Mouse (Mus musculus) E14TG2a.4 (cell line): Measurements from ENCODE around the gene Klhl32.

ENCODE experiments used
- H3K27me3 ChIP-seq: 2 replicates; pipeline ENCODE4 v1.6.1; 2014; ENCODE audit warnings: low read length, control low read depth; ENCODE audit not compliant: insufficient read depth
- H3K36me3 ChIP-seq: 2 replicates; pipeline ENCODE4 v1.6.1; 2014; ENCODE audit warnings: low read length, control low read depth; ENCODE audit not compliant: insufficient read depth
- H3K4me1 ChIP-seq: replicated peaks from 2 replicates; pipeline ENCODE4 v1.6.1; 2014; ENCODE audit warnings: low read depth, low read length, control low read depth
- H3K4me3 ChIP-seq: replicated peaks from 2 replicates; pipeline ENCODE4 v1.5.1; 2014; ENCODE audit warnings: mild to moderate bottlenecking, low read length
- H3K9me3 ChIP-seq: 2 replicates; pipeline ENCODE4 v1.6.1; 2014; ENCODE audit warnings: low read length, control low read depth
- CTCF ChIP-seq: conservative IDR thresholded peaks from 2 replicates; pipeline ENCODE4 v1.5.1; 2014; ENCODE audit warnings: low read length
- NANOG ChIP-seq: IDR thresholded peaks from 2 replicates; pipeline ENCODE4 v1.6.1; 2014; ENCODE audit warnings: borderline replicate concordance, low read length, mixed read lengths
- POU5F1 ChIP-seq: IDR thresholded peaks from 2 replicates; pipeline ENCODE4 v1.6.1; 2014; ENCODE audit warnings: low read length, borderline replicate concordance

Klhl32 gene

DNA sequence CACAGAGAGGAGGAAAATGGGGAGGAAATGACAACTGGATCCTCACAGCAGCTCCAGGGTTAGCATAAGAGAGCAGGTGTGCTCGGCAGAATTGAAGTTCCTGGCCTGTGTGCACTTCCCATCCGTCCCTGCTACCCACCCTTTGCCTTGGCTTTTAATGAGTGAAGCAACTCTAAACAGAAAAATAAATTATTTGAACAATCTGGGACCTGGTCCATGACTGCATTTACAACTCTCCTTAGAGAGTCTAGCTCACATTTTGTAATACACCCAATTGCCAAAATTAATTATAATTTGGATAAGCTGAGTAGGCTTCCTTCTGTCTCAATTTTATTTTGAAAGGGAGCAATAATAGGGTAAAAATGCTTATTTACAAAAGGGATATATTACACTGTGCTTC lies 49.6 kb downstream of the Klhl32 start:
- H3K4me3 ChIP-seq, result no peak overlapping the region
- H3K27me3 ChIP-seq, result no peaks in the 10 kb centered on the region
- no peaks in the 10 kb centered on the region for H3K36me3 ChIP-seq
- no peaks in the 10 kb centered on the region for H3K9me3 ChIP-seq
- no peaks in the 10 kb centered on the region for H3K4me1 ChIP-seq
- TF ChIP-seq CTCF (no peak), NANOG (no peak)

DNA sequence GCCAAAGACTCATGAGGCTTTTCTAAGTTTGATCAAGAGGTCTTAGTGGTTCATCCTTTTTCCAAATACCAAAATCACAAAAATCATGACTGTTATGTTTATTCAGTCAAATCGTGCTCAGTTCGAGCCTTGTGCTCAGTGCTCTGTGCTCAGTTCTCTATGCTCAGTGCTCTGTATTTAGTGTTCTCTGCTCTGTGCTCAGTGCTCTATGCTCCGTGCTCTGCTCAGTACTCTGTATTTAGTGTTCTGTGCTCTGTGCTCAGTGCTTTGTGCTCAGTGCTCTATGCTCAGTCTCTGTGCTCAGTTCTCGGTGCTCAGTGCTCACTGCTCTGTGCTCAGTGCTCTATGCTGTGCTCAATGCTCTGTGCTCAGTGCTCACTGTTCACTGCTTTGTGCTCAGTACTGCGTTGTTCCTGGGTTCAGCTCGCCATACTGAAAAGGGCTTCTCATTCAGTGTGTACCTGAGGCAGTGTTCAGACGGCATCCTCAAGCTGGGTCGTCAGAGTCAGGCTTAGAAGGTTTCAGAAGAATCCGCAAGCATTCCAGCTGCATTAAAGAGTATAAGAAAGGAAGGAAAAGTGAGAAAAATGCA lies 50.5 kb downstream of the Klhl32 start:
- no peak for TF ChIP-seq NANOG
- TF ChIP-seq CTCF, result no peak
- no peak for TF ChIP-seq POU5F1
- H3K27me3 ChIP-seq, result no peaks in the 10 kb centered on the region
- no peak overlapping the region for H3K4me3 ChIP-seq
- no peaks in the 10 kb centered on the region for H3K36me3 ChIP-seq
- H3K9me3 ChIP-seq, result no peaks in the 10 kb centered on the region
- no peaks in the 10 kb centered on the region for H3K4me1 ChIP-seq

DNA sequence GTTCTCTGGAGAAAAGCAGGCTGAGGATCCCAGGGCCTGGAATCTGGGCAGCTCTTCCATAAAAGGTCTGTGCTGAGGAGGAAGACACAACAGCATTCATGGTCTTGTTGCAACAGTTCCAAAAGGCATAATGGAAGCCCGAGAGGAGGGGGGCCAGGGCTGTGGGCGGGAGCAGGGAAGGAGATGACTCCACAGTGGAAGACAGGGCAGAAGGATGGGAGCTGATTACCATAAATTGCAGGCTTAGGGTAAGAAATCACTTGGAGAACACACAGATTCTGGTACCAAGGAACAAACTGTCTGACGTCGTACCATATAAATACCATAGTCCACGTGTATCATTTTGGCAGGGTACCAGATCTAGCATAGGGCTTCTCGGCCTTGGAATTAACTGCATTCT lies 51.9 kb downstream of the Klhl32 start:
- no peaks in the 10 kb centered on the region for H3K27me3 ChIP-seq

DNA sequence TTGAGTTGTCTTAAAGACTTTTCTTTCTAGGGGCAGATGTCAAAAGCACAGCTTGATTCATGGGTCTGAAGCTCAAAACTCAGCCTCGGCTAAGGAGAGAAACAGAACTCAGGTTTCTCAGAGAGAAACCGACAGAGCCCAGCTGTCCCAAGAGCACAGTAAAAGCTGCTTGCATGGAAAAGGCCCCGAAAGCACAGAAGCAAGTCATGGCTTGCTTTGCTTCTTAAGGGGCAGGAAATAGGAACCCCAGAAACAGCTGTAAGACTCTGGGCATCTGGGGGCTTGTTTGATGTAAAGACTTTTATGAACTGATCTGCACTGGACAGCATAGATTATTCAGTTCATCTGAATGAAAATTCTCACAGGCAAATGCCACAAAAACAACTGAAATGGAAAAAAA lies 53.1 kb downstream of the Klhl32 start:
- no peak overlapping the region for H3K4me3 ChIP-seq
- H3K4me1 ChIP-seq, result no peaks in the 10 kb centered on the region
- TF ChIP-seq POU5F1, result no peak
- no peak for TF ChIP-seq NANOG
- TF ChIP-seq CTCF, result no peak
- H3K27me3 ChIP-seq, result no peaks in the 10 kb centered on the region
- H3K36me3 ChIP-seq, result no peaks in the 10 kb centered on the region
- no peaks in the 10 kb centered on the region for H3K9me3 ChIP-seq

More for the DNA sequence above, 51.9 kb downstream of the Klhl32 start:
- Histone ChIP-seq H3K36me3 (no peaks in the 10 kb centered on the region), H3K4me1 (no peaks in the 10 kb centered on the region), H3K4me3 (no peak overlapping the region), H3K9me3 (no peaks in the 10 kb centered on the region)
- TF ChIP-seq CTCF (no peak), POU5F1 (no peak), NANOG (no peak)

DNA sequence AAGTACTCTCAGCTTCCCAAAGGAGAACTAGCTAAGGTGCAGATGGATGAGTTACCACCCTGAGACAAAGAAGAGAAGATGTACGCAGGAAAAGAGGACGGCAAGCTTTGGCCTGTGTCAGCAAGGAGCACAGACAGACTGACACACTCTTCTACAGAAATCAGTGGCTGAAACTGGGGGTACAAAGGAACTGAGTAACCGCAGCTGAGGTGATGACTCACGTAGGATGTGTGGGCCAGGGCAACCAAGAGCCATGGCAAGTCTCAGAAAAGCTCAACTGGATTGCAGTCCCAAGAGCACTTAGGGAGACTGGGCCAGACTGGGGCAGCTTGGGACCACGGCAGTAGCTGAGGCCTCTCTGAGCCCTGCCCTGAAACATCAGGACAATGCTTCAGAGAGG lies 53.6 kb downstream of the Klhl32 start:
- Histone ChIP-seq H3K27me3 (no peaks in the 10 kb centered on the region), H3K36me3 (no peaks in the 10 kb centered on the region), H3K4me3 (no peak overlapping the region), H3K4me1 (no peaks in the 10 kb centered on the region; the same call in 1 of the 2 replicates), H3K9me3 (no peaks in the 10 kb centered on the region)
- TF ChIP-seq CTCF (no peak), POU5F1 (no peak)

DNA sequence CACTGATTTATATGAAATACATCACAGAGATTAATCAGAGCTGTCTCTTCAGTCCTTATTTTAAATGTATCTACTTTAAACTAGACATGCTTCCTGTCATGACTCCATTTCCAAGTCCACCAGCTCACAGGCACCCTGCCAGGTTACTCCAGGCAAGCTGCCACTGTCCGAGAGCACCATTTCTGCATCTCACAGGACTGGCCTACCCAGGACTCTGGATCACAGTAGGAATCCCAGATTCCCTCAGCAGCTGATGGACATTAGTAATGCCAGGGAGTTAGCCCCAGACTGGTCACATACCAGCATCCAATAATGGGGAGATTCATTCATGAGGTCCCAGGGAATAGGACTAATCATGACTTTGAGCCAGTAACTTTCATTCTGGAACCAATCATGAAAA lies 54.7 kb downstream of the Klhl32 start:
- Histone ChIP-seq H3K36me3 (no peaks in the 10 kb centered on the region), H3K9me3 (no peaks in the 10 kb centered on the region), H3K4me3 (no peak overlapping the region), H3K27me3 (no peaks in the 10 kb centered on the region), H3K4me1 (no peaks in the 10 kb centered on the region; the same call in 1 of the 2 replicates)
- TF ChIP-seq POU5F1 (no peak), NANOG (no peak), CTCF (no peak)

DNA sequence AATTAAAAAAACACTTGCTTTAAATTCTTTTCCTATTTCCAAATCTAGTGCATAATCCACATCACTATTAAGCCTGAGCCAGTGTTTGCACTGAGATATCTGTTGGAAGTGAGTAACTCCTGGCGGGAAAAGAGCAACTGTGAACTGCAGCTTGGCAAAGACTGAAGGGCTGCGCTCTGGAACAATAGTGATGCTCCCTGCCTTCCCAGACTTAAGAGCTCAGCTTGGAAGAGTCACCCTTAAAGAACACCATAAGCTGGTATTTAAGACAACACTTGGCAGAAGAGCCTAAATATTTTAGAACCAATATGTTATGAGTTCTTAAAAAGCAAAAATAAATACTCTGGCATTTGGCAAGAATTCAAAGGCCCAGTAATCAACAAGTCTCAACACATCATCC lies 55.7 kb downstream of the Klhl32 start:
- Histone ChIP-seq H3K9me3 (no peaks in the 10 kb centered on the region), H3K4me3 (no peak overlapping the region), H3K36me3 (no peaks in the 10 kb centered on the region), H3K4me1 (no peaks in the 10 kb centered on the region; the same call in 1 of the 2 replicates), H3K27me3 (no peaks in the 10 kb centered on the region)
- TF ChIP-seq NANOG (no peak), POU5F1 (no peak), CTCF (no peak)

DNA sequence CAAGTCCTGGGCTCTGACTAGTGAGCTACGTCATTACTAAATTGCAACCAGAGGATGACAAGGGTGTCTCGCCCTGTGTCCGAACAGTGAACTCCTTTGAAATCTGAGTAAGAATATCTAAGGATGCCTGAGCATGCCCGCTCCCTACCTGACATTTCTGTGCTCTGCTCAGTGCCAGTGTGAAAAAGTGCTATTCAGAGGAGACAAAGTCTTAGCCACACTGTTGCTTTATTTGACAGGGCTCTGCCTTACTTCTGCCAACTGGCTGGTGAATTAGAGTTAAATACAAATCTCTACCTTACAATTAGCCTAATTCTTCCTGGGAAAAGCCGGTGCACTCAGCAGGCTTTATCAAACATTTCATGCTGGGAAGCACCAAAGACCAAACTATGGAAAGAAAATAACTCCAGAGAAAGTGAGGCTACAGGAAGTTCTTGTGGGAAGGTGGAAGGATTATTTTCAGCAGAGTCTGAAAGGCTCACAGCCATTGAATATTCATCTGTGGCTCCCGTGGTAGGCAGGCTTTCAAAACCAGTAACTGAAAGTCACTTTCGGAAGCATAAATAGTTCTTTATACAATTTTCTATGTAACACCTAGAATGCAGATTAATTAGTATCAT lies 57.1 kb downstream of the Klhl32 start:
- Histone ChIP-seq H3K4me3 (no peak overlapping the region), H3K36me3 (no peaks in the 10 kb centered on the region), H3K9me3 (no peaks in the 10 kb centered on the region), H3K4me1 (no peaks in the 10 kb centered on the region; the same call in 1 of the 2 replicates), H3K27me3 (no peaks in the 10 kb centered on the region)
- no peak for TF ChIP-seq NANOG
- TF ChIP-seq POU5F1, result no peak
- no peak for TF ChIP-seq CTCF

DNA sequence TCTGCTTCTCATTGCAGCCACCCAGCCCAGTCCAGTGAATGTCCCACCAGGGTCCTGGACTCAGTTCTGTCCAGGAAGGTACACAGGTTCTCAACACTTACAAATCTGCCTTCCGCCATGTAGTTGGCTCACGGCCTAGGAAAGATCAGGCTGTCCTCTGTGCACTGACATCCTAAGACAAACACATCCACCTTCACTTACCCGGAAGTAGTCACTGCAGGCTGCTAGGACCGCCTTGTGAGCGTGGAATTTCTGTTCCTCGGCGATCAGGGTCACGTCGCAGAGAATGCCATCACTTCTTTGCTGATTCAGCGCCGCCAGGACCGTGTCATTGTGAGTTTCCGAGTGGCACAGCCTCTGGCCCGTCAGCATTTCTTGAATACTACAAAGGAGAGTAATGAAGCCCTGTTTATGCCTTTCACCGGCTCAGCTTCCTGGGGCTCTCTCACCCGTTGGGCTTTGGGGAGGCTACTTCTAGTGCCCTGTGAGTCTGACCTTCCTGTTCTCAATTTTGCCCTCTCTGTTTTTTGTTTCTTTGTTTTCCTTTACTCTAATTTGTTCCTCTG lies 58.4 kb downstream of the Klhl32 start:
- H3K27me3 ChIP-seq, result no peaks in the 10 kb centered on the region
- no peaks in the 10 kb centered on the region for H3K9me3 ChIP-seq
- H3K4me3 ChIP-seq, result peak overlapping the region; percentile 59
- no peaks in the 10 kb centered on the region; the same call in 1 of the 2 replicates for H3K4me1 ChIP-seq
- no peak for TF ChIP-seq POU5F1
- TF ChIP-seq CTCF, result no peak
- TF ChIP-seq NANOG, result no peak
- H3K36me3 ChIP-seq, result no peaks in the 10 kb centered on the region
